Comparison of ENCODE assay signal across 8 mouse cellular contexts in the genomic region with DNA sequence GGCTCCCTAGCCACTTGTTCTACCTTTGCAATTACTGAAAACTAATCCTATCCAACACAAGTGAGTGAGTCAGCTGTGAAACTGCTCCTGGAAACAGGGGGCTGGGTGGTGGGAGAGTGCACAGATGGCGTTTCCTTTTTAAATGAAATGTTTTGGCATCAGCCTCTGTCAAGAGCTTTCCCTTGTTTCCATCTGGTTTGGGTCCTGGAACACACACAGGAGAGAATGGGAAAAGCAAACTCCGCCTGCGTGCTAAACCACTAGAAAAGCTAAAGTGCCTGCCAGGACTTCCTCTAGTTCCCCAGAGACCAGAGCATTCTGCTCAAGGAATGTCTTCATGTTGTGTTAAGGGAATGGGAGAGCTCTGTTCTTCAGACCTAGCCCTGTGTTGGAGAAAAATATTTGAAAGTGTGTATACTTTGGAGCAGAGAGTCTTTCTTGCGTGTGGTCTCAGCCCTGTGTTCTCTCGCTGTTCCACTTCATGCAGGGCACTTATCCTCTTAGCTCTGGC.
DNase-seq lines count a peak whose midpoint lies in the region; ATAC-seq and TF ChIP-seq lines count a peak whose summit lies in the region.

No protein-coding gene starts in this region.

- no peak overlapping the region for H3K9ac ChIP-seq in heart, postnatal 0 days (replicated peaks; ENCODE audit: low read depth, low read length)

- peak; percentile 99 for DNase-seq in heart, adult 11 months
- no peak for DNase-seq in heart, embryonic 10.5 days (ENCODE audit: low spot score)
- DNase-seq in fibroblast of lung, adult 2 months (ENCODE audit: low read depth) = peak; percentile 58
- DNase-seq in heart, postnatal 0 days (ENCODE audit: low spot score) = peak; percentile 84
- DNase-seq in left cerebral cortex, postnatal 10 days (ENCODE audit: extremely low spot score in 1 of 2, low spot score in 2 of 2) = peak; percentile 53 to 80
- DNase-seq in right cerebral cortex, postnatal 10 days (ENCODE audit: low spot score in 2 of 2) = peak; percentile 80 to 89
- no peak for DNase-seq in urinary bladder, postnatal 10 days (ENCODE audit: low spot score)

- peak; percentile 84 for ATAC-seq in heart, postnatal 0 days (ENCODE audit: insufficient read depth, low read depth)
- ATAC-seq in erythroblast, adult 5-6 weeks (replicated peaks; ENCODE audit: low FRiP score, poor library complexity, severe bottlenecking) = no peak

- no peak overlapping the region for H3K4me3 ChIP-seq in heart, embryonic 10.5 days
- H3K4me3 ChIP-seq in heart, postnatal 0 days (ENCODE audit: low read depth, low read length) = no peak overlapping the region

- H3K9me3 ChIP-seq in heart, embryonic 10.5 days = no peaks in the 10 kb centered on the region
- H3K9me3 ChIP-seq in heart, postnatal 0 days (replicated peaks; ENCODE audit: control insufficient read depth, low read length) = no peaks in the 10 kb centered on the region

- WGBS in heart, embryonic 10.5 days = 52% methylated on average over 5 of the region's 5 CpGs
- WGBS in heart, postnatal 0 days = 42% methylated on average over 5 of the region's 5 CpGs

- no peaks in the 10 kb centered on the region for H3K36me3 ChIP-seq in heart, embryonic 10.5 days
- no peaks in the 10 kb centered on the region for H3K36me3 ChIP-seq in heart, postnatal 0 days (replicated peaks; ENCODE audit: control insufficient read depth, insufficient read depth, low read length)

- intact Hi-C loops in left cerebral cortex, postnatal 10 days (cut with DNase I) = no loop called here

- TF ChIP-seq CTCF in heart, postnatal 0 days (IDR thresholded peaks at IDR 0.05; ENCODE audit: low read depth) = no peak

- TF ChIP-seq EP300 in heart, postnatal 0 days (IDR thresholded peaks at IDR 0.05; ENCODE audit: low read depth) = no peak

- H3K4me2 ChIP-seq in heart, postnatal 0 days (ENCODE audit: low read depth, low read length) = 0 out of 2 replicates have a peak overlapping the region, but pooled peaks have one; percentile 2

- H3K27ac ChIP-seq in heart, embryonic 10.5 days = no peak overlapping the region
- H3K27ac ChIP-seq in heart, postnatal 0 days (ENCODE audit: low read depth) = peak overlapping the region; percentile 44; the same call in 1 of the 2 replicates

- H3K4me1 ChIP-seq in heart, embryonic 10.5 days = 0 out of 2 replicates have a peak, but pooled peaks cover 6% of the 10 kb centered on the region
- H3K4me1 ChIP-seq in heart, postnatal 0 days (ENCODE audit: control insufficient read depth, insufficient read depth) = peaks cover 13% of the 10 kb centered on the region; the same call in 1 of the 2 replicates

- H3K27me3 ChIP-seq in heart, embryonic 10.5 days (ENCODE audit: insufficient read depth, poor library complexity, severe bottlenecking) = no peaks in the 10 kb centered on the region
- H3K27me3 ChIP-seq in heart, postnatal 0 days (ENCODE audit: control insufficient read depth, insufficient read depth, low read length) = no peaks in the 10 kb centered on the region

Comparison
In these comparisons a context has a peak if more than half of its experiments do, and no peak if none do; other contexts are left out.
1. DNase-seq: peak in heart, adult 11 months (single experiment), fibroblast of lung, adult 2 months (single experiment), heart, postnatal 0 days (single experiment), left cerebral cortex, postnatal 10 days (2 of 2) and right cerebral cortex, postnatal 10 days (2 of 2); none in heart, embryonic 10.5 days (single experiment) and urinary bladder, postnatal 10 days (single experiment).